Mouse (Mus musculus): ENCODE measurements around the gene Fosb.
A peak's percentile ranks its signal among the peaks of the same experiment; 100 is the strongest.

Gene Fosb

DNA sequence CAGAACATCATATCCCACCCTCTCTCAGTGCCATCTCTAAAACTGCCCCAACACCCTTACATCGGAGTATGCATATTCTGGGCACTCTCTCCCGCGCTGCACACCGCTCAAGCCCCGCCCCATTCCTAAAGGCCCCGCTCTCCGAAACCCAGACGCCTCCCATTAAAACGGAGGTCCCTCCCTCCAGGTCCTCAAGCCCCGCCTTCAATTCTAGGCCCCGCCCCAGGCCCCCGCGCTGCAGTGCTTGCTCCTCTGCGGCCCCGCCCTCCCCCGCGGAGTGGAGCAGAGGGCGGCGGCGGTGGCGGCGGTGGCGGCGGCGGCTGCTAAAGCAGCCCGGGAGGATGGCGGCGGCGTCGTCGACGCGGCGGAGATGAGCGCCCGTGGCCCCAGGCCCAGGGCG lies 27.5 kb downstream of the Fosb start, which contains the start of gene Rtn2:
Rtn2 (plus strand) TSS at position 240 of the 400 bp plus-strand sequence.
- peak; percentile 65 for DNase-seq (ENCODE audit: low read depth, low spot score)

DNA sequence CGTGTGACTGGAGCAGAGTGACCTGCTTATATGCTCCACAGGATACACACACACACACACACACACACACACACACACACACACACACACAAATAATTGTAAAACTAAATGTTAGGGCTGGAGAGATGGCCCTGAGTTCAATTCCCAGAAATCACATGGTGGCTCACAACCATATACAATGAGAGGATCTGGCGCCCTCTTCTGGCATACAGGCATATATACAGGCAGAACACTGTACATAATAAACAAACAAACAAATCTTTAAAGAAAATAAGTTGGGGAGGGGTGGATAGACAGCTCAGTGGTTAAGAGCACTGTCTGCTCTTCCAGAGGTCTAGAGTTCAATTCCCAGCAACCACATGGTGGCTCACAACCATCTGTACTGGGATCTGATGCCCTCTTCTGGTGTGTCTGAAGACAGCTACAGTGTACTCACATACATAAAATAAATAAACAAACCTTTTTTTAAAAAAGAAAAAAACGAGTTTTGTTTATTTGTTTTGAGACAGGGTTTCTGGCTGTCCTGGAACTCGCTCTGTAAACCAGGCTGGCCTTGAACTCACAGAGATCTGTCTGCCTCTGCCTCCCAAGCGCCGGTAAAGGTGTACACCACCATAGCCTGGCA lies 28.1 kb downstream of the Fosb start:
- peak; percentile 51 for DNase-seq (ENCODE audit: low read depth, low spot score)

DNA sequence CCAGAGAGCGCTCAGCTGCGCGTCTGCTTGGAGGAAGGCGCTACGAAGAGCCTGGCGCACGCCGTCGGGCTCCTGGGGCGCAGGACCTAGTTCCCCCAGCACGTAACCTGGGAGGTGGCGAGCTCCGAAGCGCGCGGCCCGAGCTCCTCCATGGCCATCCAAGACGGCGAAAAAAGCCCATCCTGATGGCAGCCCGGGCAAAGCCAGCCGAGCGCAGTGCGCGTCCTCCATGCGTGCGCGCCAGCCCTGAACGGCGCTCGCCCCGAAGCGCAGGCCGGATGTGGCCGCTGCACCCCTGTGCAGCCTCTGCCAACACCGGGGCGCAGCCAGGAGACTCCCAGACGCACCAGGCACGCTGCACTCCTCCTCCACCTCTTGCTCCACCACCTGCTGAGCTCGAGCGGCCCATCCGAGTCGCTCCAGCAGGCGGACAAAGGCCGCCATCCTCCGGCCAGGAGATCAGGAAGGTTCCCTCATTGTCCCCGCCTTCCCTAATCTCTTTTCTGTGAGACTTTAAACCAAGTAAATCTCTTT lies 30.2 kb downstream of the Fosb start, which contains the start of gene Ppm1n:
Ppm1n (minus strand) TSS at position 484 of the 534 bp plus-strand sequence.
- DNase-seq (ENCODE audit: low read depth, low spot score) = no peak

DNA sequence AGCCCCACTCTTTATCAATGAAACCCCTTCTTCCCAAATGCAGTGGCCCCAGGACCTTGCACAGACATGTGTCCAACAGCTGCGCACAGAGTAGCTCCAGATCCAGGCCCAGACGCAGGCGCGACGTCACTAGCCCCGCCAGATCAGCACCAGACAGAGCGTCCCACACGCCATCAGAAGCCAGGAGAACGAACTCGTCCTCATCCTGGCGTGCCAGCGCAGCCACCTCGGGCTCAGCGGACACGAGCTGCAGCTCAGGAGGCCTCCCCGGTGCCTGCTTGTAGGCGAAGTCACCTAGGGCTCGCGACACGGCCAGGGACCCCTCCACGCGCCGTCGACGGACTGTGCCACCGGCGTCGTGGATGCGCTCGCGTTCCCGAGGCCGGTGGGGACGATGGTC lies 30.8 kb downstream of the Fosb start:
- no peak for DNase-seq (ENCODE audit: low read depth, low spot score)

DNA sequence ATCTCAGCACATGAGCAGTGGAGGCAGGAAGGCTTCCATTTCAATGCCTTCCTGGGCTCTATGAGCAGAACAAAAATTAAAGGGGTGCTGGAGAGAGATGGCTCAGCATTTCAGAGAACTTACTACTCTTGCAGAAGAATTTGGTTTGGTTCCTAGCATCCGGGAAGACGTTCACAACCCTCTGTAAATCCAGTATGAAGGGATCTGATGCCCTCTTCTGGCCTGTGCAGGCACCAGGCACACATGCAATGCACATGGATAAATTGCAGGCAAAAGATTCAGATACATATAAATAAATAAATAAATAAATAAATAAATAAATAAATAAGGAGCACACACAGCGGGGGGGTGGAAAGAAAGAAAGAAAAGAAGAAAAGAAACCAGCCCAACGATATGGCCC lies 33.6 kb downstream of the Fosb start:
- no peak for DNase-seq (ENCODE audit: low read depth, low spot score)

DNA sequence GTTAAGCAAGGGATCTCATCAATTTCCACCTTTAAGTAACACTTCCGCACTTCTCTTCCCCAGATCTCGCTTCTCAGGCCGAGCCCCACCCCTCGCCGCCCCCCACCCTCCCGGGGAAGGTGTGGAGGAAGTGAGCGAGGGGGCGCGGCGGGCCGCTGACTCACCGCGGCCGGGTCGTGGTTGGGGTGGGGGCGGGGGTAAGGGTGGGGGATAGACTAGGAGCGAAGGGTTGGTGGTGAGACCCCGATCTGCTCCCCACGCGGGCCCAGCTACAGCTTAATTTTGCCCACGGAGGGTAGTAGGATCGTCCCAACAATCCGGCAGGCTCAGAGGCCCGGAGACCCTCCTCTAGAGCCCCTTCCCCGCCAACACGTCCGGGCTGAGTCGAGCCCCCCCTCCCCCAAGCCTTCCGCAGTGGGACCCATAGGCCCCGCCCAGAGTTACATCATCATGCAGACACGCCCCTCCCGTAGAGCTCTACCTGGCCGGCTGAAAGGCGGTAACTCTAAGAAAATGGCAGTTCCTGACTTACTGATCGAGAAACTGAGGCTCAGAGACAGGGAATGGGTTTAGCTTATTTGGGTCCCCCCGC lies 37.6 kb downstream of the Fosb start:
- DNase-seq (ENCODE audit: low read depth, low spot score) = peak; percentile 48

DNA sequence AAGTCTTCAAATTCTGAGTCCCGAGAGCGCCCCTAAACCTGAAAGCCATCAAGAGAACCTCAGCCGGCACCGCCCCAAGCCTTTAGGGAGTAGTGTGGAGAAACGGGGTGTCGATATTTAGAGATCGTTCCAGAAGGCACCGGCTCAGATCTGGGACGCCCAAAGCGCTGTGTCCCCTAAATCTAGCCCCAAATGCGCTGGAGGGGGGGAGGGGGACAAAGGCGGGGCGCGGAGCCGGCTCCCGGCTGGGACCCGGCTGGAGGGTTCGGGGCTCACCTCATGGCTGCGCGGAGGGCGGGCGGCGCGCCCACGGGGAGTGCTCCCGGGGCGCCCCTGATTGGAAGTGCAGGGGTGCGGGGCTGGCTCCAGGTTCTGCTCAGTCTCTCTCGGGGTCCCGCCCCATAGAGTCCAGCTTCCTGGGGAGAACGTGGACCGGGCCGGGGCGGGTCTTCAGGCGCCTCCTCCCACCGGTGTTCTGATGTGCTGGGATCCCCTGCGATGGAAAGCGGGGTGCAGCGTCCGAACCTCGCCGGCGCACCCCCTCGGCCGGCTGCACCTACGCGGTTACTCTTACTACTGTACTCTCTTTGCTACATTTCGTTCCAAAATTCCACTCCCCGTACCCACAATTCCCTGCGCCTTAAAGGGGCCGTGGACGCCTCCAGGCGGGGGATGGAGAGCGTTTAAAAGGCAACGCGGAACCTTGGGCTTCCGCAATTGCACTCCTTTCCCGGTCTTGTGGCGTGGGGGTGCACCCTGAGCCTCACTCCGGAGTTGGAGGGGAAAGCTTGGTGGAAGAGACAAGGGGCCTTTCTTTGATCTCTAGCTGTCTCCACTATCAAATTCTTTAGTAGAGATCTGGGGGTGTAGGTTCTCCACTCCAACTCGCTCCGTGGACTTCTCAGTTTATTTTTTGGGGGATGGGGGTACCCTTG lies 38.3 kb downstream of the Fosb start, which contains the start of gene Vasp:
Vasp (minus strand) TSS at position 580 of the 935 bp plus-strand sequence.
- peak; percentile 84 for DNase-seq (ENCODE audit: low read depth, low spot score)

DNA sequence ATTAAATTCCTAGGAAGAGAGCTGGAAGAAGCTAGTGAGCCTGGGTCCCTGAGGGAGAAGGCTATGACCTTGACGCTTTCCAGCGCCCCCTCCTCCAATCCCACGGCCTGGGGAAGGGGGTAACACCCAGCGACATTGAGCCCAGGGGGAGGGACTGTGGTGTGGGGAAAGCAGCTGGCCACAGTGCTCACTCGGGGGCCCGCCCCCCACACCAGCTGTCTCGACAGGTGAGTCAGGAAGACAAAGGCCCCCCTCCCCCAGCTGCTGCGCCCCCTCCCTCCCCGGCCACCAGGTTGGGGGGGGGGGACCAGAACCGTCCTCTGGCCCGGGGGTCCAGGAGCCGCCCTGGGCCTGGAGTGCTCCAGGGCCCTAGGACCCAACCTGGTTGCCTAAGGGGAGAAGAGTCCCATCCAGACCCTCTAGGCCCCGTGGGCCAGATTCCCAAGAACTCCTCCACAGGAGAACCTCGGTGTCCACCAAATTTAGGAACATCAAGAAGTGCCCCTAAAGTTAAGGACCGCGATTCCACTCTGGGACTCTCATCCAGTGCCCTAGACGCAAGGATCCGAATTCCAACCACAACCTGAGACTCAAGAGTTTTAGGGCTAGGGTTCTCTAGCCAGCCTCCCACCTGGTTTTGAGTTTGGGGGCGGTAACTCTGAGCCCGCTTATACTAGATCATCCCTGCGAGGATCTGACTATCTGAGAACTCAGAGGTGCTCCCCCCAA lies 39.2 kb downstream of the Fosb start:
- DNase-seq (ENCODE audit: low read depth, low spot score) = peak; percentile 37

DNA sequence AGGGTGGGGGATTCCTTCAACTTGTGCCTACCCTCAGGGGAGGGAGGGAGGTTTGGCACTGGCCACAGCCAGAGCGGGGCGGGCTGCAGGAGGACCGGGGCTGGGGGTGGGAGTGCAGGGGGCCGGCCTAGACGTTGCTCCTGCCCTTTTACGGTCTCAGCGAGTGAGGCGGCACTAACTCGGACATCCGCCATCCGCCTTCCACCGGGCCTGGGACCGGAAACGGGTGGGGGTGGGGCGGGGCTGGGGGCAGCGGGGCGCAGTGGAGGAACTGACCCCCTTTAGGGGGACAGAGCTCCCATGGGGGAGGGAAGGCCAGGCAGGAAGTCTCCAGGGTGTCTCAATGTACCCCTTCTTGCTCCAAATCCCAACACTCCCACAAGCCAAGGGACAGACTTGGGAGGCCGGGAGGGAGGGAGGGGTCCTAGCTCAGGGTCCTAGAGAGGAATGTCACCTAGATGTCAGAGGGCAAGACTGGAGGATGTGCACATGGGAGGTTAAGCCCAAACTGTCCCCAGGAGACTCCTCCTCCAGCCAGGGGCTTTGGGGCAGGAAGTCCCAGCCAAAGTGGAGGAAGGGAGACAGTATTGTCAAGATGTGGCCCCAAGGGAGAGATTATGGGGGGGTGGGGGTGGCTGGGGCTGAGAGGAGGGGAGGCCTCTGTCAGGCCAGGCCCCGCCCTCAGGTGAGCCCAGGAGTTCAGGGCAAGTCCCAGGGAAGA lies 40.0 kb downstream of the Fosb start:
- peak; percentile 68 for DNase-seq (ENCODE audit: low read depth, low spot score)

DNA sequence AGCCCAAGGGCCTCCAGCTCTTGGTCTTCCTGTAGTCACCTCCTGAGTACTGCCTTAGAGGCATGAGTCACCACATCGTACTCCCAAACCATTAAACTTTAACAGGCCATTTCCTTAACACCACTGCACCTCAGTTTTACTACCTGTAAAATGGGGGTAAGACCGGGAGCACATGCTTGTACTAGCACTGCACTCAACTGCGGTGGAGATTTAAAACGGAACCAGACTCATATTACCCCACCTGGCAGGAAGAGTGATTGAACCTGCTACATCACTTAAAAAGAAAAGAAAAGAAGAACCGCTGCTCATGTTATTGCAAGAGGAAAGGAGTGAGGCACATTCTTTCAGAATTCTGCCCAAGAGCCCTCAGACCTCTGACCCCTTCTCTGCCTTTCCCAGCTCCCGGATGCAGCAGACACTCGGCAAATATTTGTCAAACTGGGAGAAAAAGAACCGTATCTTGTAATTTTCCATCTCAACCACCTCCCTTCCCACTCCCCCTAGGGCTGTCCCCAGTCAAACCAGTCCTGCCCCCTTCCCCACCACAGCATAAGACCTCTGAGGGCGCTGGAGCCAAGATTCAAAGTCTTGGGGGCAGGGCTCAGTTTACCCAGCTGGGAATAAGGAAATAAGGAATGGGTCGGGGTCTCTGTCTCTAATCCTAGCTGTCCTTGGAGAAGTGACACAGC lies 40.7 kb downstream of the Fosb start:
- peak; percentile 53 for DNase-seq (ENCODE audit: low read depth, low spot score)

DNA sequence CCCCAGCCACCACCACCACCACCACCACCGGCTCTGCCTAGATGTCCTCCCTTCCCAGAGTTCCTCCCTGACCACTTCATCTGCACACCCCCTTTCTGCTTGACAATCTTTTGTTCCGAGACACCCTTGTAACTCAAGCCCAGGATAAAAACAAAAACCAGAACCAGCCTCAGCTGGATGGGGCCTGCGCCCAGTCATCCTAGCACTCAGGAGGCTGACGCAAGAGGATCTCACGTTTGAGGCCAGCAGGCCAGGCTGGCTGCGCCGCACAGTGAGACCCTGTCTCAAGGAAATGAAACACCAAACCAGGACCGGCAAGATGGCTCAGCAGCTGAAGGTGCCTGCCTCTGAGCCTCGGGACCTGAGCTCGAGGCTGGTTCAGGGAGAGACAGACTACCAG lies 42.8 kb downstream of the Fosb start:
- no peak for DNase-seq (ENCODE audit: low read depth, low spot score)

DNA sequence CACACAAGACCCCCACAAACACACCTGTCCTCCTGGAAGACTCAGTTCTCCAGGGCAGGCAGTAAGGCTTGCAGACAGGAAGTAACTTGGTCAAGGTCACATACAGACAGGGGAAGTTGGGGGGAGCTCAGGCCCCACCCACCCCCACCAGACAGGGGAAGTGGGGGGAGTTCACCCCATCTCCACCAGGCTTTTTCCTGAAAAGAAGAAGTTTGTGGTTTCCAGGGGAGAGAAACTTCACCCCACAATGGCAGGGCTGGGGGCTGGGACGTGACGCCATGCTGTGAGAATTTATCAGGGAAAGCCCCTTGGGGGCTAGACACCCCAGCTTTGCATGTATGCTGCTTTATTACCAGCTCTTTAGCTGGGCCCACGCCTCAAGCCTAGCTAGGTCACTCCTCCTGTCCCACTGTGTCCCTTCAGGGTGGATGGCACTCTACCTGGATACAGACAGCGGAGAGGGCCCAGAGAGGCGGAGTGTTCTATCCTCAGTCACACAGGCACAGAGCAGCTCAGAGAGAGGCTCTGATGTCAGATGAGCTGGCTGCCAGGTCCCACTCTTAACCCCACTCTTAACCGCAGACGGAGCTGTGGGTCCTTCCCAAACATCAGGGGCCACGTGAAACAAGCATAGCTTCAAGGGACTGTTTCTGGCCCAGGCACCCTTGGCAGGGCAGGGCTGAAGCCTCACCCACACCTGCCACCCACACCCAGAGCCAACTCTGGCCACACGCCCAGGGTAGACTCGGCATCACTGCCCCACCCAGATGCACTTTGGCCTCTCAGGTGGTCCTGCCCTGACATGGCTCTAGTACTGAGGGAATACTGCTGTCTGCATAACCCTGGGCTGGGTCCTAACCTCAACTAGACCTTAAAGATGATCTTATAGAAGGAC lies 43.7 kb downstream of the Fosb start:
- DNase-seq (ENCODE audit: low read depth, low spot score) = no peak

DNA sequence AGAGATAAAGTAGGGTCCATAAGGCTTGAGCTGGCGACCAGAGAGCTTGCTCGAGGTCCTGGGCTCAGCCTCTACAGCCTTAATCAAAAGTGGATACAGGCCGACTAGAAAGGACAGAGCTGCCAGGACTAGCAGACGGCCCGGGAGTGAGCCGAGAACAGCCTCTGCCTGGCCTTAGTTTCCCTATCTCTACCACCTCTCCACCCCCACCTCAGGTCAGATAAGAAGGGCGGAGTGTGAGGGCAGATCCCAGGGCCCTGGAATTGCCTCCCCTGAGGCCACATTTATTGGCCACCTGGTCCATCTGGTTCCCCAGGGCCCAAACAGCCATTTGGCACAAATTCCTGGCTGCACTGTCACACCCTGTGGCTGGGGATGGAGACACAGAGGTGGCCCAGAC lies 44.7 kb downstream of the Fosb start:
- DNase-seq (ENCODE audit: low read depth, low spot score) = no peak

DNA sequence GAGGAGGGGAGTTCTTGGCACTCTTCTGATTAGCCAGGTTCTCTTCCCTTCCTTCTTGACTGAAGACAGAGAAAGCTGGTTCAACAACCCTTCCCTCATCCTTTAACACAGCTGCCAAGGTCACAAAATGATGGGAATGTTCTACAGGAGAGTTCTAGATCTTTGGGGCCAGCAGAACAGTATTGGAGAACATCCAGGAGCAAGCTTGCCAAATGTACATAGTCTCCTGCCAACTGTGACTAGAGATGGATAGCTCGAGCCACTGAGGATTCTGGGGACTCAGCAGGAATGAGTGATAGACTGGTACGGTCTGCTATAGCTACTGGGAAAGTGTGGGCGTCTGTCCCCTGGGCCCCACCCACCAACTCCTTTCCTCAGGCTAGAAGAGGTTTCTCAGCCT lies 51.5 kb downstream of the Fosb start:
- no peak for DNase-seq (ENCODE audit: low read depth, low spot score)

DNA sequence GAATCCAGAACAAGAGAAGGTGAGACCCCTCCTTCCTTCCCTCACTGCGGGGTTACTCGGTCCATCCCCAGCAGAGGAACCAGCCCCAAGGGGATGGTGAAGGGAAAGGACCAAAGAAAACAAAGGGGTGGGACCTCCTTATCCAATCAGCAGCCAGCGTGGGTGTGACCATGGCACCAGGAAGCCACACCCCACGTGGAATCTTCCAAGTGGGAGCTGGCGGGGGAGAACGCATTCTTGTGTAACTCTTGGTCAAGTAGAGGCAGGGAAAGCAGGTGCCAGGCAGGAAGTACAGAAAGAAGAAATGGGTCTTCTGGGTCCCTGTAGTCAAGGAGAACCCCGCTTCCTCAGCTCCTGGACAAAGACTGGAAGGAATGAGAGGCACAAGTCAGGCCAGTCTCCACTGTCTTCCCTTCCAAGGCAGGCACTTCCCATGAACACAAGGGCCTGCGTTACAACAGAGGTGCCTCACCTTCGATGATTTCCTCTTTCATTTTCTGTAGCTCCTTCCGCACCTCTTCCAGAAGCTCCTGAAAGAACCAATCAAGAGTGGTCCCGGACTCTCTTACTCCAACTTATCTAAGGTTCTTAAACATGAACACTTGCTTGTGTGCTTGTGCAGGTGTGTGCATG lies 52.3 kb downstream of the Fosb start:
- DNase-seq (ENCODE audit: low read depth, low spot score) = peak; percentile 54

DNA sequence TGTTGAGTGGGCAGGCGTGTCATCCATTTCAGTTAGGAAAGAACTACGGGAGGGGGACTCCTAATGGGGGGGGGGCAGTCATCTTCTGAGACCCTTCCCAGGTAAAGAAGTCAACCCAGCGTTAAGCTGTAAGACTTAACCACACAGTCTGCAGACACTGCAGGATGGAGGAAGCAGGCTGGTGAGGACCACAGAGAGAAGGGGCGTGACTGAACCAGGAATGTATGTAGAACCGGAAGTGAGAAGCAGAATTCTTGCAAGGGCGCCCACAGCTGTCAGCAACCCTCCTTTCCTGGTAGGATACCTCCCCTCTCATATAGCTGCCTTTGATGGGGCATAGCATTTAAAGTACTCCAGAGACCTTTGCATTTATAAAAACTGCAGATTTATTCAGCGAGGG lies 53.3 kb downstream of the Fosb start:
- no peak for DNase-seq (ENCODE audit: low read depth, low spot score)

DNA sequence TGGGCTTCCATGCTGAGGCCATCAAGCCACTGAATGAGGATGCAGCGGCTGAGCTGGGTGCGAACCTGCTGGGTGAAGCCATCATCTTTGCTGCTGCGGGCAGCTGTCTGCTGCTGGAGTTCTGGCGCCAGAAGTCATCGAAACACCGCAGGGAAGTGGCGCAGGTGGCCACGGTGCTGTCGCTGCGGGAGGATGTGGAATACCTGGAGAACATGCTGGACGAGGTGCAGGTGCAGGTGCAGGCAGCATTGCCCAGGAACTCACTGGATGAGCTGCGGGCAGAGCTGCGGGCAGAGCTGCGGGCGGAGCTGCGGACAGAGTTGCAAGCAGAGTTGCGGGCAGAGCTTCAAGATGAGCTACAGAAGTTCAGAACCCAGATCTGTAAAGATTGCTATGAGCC lies 54.5 kb downstream of the Fosb start:
- DNase-seq (ENCODE audit: low read depth, low spot score) = no peak

DNA sequence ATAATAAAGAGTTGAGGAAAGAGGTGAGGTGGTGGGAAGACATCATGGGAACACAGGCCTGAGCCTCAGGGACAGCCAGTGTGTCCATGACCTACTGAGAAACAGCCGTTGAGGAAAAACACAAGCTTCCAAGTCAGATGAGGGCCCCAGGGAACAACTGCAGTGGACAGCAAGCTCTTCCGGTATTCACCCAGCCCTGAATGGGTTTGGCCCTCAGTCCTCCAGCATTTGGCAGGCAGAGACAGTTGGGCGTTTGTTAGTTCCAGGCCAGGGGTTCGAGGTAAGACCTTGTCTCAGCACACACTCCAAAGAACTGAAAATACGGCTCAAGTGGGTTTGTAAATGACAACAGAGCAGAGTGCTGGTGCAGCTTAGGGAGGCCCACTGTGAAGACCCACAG lies 56.4 kb downstream of the Fosb start:
- DNase-seq (ENCODE audit: low read depth, low spot score) = no peak
